Mouse (Mus musculus) hindlimb bud, embryonic 11.5 days (tissue): Measurements from ENCODE around the gene Gm5269.

Experiments
- DNase-seq: peaks from one replicate; pipeline ENCODE4 v3.0.0-alpha.2; 2012; ENCODE audit warnings: low read depth, low spot score; ENCODE audit errors: extremely low spot score

Gene Gm5269

GRCm38 (mm10) chr1:45881228-45881832, 8.7 kb downstream of the Gm5269 start:
- DNase-seq = no peak

- no peak for DNase-seq
These were observed 12.6 kb downstream of the Gm5269 start for GRCm38 (mm10) chr1:45877463-45877862.

GRCm38 (mm10) chr1:45876450-45877198, 13.4 kb downstream of the Gm5269 start:
- no peak for DNase-seq

DNA sequence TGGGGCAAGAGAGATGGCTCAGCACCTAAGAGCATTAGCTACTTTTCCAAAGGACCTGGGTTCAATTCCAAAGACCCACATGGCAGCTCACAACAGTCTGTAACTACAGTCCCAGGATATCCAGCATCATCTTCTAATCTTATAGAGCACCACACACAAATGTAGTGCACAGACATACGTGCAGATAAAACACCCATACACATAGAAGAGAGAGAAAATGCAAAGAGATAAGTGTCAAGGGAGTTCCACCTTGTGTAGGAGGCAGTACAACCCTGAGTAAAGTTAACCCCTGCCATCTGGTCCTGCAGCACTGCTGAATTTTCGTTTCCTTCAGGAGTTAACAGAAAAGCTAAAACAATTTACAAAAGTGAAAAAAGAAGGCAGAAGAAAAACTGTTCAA, 14.4 kb downstream of the Gm5269 start:
- no peak for DNase-seq

DNA sequence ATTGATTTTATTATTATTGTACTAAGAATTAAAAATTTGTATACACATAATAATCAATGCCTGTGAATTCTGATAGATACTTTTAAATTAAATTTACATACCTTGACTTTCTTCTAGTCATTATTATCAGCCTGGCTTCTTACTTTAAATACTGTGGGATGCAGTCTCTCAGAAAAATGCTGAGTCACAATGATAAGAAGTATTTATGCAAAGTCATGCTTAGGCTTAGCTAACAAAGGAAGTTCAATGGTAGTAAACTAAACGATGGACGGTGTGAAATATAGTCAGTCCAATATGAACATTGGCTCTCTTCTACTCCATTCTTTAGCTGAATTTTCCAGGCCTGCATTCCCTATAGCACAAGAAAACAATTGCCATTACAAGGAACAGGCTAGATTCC, 16.8 kb downstream of the Gm5269 start:
- no peak for DNase-seq

- DNase-seq = no peak
These were observed 21.5 kb downstream of the Gm5269 start for GRCm38 (mm10) chr1:45868479-45869137.

GRCm38 (mm10) chr1:45868050-45868449, 22.0 kb downstream of the Gm5269 start:
- DNase-seq = no peak

DNA sequence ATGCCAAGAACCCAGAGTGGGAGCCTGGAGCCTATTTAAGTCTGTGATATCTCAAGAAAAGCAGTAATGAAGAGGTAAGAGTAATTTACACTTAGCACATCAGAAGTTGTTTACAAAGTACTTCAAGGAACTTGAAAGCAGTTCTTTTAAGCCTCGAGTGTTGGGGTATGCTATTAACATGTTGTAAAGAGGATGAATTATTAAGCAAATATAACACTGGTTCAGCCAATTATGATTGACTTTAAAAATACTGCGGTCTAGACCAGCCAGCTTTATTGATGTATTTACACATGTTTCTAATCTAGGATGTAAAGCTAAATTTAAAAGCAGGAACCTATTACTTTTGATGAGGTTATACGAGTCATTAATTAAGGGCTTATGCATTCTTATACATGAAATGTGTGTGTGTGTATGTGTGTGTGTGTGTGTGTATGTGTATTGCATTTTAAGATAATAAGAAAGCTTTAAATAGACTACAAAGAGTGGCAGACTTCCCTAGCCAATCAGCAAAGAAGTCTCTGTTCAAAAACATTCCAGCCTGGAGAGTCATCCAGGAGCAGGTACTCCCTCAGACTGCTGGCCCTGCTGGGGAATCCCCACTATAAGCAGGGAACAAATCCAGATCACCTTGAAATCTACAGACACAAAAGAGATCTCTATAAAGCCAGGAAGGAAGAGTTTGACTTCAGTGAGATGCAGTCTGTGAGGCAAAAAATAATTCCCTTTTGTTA, 23.6 kb downstream of the Gm5269 start:
- DNase-seq = no peak

- DNase-seq = no peak
These were observed 24.3 kb downstream of the Gm5269 start for GRCm38 (mm10) chr1:45865727-45866126.

- no peak for DNase-seq
These were observed 24.8 kb downstream of the Gm5269 start for GRCm38 (mm10) chr1:45865316-45865715.

DNA sequence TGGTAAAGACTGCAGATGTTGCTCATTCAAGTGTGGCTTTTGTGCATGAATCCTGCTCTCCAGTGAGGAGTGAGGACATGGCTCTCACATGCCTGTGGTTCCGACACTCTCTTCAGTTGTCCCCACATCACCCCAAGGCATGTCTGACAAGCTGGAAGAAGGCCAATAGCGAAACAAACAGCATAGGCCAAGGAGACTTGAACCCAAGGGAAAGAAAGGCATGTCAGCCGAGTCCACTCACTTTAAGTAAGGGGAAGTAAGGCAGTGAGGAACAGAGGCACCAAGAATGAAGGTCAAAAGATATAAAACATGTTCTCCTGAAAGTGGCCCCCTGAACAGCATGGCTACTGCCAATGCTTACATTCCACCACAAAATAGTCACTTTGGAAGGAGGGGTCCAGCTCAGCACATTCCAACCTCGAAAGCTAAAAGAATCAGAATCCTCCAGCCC, 25.5 kb downstream of the Gm5269 start:
- no peak for DNase-seq

DNA sequence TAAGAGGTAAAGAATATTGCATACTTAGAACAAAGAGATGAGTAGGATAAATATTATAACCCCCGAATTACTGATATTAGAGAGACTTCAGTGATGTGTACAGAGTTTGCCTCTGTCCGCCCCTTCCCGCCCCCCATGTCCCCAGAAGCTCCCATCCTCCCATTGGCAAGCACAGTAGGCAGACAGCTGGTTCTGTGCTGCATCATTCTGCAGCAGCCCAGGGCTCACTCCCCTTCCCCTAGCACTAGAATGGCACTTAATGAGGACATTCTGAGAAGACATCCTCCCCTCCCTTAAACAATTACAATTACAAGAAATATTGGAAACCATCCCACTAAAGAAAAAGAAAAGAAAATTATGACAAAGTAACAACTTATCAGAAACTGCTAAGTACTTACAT, 26.4 kb downstream of the Gm5269 start:
- DNase-seq = no peak

DNA sequence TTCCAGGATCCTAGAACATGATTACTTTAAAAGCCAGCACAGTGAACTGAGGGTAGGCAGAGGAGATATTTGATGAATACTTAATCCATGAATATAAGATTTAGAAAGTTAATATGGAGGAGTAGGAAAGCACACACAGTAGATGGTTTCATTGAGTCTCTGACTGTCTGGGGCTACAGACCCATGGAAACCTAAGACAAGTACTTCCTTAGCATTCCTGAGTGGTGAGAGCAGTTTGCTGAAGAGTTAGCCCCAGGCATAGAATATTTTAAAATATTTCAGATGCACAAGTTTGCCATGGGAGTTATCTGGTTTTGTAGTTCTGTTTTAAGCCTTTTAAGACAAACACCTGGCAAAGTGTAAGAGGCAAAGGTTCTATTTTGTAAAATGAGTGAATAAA, 28.9 kb downstream of the Gm5269 start:
- no peak for DNase-seq

DNA sequence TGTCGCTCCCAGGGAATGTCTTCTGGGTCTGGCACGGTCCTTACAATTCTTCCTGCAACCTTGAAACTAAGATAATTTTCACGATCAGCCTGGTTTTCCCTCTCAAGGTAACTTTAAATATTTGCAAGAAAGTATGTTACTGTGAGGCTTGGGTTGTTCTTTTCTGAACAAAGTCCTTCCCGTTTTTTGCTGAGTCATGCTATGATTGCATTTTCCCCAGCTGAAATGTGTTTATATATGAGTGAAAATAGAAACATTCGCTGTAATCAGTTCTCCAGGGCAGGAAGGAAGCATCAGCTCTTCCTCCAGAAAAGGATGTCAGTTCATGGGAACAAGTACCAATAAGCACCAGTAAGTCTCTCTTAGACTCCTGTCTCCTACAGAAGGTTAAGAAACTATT, 29.7 kb downstream of the Gm5269 start:
- no peak for DNase-seq

- DNase-seq = no peak
These were observed 32.0 kb downstream of the Gm5269 start for GRCm38 (mm10) chr1:45858038-45858437.

GRCm38 (mm10) chr1:45845466-45845865, 44.6 kb downstream of the Gm5269 start:
- no peak for DNase-seq
